Mouse (Mus musculus): ENCODE measurements around the gene Rbfox3. TPM values are rescaled to one million over a fixed set of nuclear protein-coding genes. Genes with fewer than 3 reads are reported as not detected.

Gene Rbfox3
- total RNA-seq (2023) = not detected

GRCm38 (mm10) chr11:118911307-118912070 lies at the start of gene Rbfox3:
TSS of gene Rbfox3 (minus strand) at chr11:118911597.

GRCm38 (mm10) chr11:118476396-118477373 lies 434.7 kb downstream of the Rbfox3 start, which contains the start of gene Engase:
TSS of gene Engase (plus strand) at chr11:118476829.

Other genes starting within 250 kb of the Rbfox3 start
- gene Enpp7, start 76.6 kb upstream of the Rbfox3 start, total RNA-seq (2023) = not detected
- 7.0 TPM for gene Cbx2, start 111.4 kb upstream of the Rbfox3 start, total RNA-seq (2023)
- 19.4 TPM for gene Cbx8, start 129.4 kb upstream of the Rbfox3 start, total RNA-seq (2023)
- gene Cbx4, start 174.6 kb upstream of the Rbfox3 start, total RNA-seq (2023) = 124 TPM